Mouse (Mus musculus) left cerebral cortex, postnatal 4 days (tissue): Measurements from ENCODE around the gene Fam19a5. TPM values are rescaled to one million over a fixed set of nuclear protein-coding genes. Genes with fewer than 3 reads are reported as not detected.

Experiments used
- DNase-seq: peaks from one replicate; pipeline ENCODE4 v3.0.0-alpha.2; 2022
- intact Hi-C: fragments of 180-260 bp; cut with DNase I; formaldehyde crosslinking; loops from one replicate; pipeline ENCODE4 v1.15.1; 2025
- total RNA-seq, 2 experiments: library from RNA; stranded (reverse); gene quantifications; 2 replicates each; pipeline ENCODE4 v1.2.3; 2021

Gene Fam19a5
- total RNA-seq, 2 experiments from 2014 or later = 53.0 to 61.5 TPM

DNA sequence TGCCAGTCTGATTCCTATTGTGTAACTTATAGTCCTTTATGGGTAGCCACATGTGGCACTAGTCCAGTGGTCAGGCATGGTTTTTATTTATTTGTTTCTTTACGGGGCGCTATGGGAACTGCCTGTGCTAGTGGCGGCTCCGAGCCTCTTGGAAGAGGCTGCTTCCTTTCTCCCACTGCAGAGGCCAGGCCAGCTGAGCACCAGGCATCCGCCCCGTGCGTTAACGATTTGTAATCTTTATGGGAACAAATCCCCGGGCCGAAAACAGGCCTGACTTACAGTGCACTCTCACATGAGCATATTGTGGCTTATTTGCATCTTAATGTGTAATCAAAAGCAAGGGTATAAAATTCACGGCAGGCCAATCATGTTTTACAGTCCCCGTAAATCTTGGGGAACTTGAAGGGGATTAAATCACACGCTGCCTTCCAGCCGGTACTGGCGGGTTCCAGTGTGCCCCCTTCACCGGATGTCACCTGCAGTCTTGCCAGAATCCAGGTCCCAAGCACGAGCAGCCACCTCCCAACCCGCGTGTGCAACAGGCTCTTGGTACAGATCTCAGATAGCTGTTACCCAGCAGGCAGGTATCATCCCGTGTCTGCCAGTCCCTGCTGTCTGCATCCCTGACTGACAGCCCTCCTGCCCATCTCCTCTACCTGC lies 112.5 kb downstream of the Fam19a5 start:
- intact Hi-C loops = no loop called here
- DNase-seq = no peak

DNA sequence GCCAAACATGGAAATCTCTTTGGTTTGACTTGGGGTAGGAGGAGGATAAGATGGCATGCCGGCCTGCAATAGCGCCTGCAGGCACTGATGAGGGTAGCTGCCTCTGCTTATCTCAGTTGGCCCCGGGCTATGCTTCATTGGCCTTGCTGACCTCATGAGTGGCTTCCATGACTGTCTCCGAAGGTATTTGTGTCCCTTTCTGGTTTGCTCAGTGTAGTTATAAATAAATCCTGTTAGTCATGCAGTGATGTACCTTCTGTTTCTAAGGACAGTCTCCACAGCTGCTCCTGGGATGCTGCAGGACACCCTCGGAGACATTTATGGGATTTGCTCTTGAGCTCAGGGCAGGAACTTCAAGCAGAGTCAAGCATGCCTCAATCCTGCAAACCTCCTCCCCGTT lies 115.6 kb downstream of the Fam19a5 start:
- no peak for DNase-seq
- intact Hi-C loops = no loop called here

- intact Hi-C loops = no loop called here
- DNase-seq = no peak
Observed at GRCm38 (mm10) chr15:87661954-87662353, 117.9 kb downstream of the Fam19a5 start.

DNA sequence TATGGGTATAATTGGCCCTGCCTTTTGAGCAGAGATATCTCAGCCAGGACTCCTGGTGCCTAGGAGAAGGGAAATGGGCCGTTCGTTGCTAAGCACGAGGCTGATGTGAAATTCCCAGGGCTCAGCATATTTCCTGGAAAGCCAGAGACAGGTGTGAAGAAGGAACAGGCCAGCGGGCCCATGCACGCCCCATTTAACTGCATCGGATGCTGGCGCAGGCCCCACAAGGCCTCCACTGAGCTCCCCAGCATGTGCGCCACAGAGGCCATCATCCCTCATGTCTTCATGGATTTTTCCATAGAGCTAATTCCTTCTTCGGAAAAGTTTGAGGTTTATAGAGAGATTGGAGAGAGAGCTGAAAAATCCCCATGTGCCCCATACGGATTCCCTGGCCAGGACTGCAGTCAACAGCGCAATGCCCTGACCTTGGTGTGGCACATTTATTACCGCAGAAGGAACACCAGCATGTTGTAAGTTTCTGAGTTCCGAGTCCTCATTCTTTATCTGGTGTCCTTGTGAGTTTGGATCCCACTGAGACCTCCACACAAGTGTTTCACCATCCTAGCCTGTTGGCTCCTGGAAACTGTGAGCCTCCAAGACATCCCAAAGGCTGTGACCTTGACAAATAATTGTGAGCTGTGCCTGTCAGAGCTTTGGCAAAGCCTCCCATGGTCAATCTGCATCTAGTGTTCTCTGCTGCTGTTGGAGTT lies 122.1 kb downstream of the Fam19a5 start:
- intact Hi-C loops = no loop called here

DNA sequence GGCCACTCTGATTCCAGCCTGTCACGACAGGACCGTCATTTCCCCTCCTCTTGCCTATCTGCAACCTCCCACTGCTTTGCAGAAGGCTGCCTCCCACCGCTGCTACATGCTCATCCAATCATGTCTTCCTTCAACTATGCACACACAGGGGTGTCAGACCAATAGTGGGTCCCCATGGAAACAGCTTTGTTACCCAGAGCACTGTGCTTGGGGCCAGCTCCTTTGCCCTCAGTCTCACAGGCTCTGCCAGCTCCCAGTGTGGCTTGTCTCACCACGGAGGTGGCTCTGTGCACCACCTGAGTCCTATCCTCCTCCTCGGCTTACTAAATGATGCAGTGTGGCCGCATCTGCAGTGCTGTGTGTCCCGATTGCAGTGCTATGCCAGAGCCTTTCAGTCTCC lies 123.3 kb downstream of the Fam19a5 start:
- DNase-seq = no peak

More for the DNA sequence above, 122.1 kb downstream of the Fam19a5 start:
- peak; percentile 48 for DNase-seq

GRCm38 (mm10) chr15:87668112-87668511 lies 124.0 kb downstream of the Fam19a5 start:
- intact Hi-C loops = no loop called here
- DNase-seq = peak; percentile 65

More for the DNA sequence above, 123.3 kb downstream of the Fam19a5 start:
- intact Hi-C loops = no loop called here

DNA sequence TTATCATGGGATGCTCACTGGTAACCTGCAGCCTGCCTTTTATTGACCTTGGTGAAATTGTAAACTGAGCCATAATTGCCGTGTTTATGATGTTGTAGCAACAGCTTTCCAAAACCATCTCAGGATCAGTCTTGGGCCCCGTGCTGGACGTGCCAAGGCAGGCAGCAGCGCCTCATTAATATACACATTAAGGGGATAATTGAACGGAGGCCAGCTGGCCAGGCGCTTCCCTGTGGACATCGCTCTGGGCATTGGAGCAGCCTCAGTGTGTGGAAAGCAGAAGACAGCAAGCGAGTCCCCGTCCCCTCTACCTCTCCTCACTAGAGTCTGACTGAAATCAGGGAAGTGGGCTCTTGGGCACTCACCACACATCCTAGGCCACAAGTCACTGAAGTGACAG lies 127.8 kb downstream of the Fam19a5 start:
- DNase-seq = peak; percentile 67
- intact Hi-C loops = no loop called here

DNA sequence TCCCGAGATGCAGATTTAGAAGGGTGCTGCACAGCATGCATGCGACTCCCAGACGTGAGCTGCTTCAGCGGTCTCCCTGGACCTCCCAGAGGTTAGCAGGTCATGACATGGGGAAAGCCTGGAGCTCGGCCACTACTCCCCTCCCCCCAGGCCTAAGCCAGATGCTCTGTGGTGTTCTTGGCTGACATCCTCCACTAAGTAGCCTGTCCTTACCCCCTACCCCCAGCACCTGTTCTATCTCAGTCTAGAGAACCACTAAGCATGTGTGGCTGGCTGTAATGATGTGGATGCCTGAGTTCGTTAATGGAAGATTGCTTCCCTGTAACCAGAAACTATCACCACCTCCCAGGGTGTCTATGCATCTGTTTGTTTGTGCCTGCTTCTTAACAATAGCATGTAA lies 134.6 kb downstream of the Fam19a5 start:
- intact Hi-C loops = no loop called here
- DNase-seq = peak; percentile 41

DNA sequence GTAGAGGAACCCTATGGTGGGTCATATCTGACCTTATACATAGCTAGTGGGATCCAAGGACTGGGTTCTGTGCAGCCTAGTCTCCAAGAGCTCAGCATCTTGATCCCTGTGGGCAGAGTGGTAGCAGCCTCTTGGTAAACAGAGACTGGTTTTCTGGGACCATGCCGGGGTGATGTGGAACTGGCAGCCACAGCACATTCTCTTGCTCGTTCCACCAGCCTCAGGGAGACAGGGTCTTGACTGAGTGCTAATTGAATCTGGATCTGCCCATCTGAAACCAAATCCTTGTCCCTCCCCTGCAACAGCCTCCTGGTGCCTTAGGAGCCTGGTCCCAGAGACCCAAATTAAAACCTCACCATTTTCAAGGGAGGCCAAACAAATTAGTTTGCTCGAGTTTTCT lies 138.3 kb downstream of the Fam19a5 start:
- intact Hi-C loops = no loop called here
- DNase-seq = no peak

- intact Hi-C loops = no loop called here
- no peak for DNase-seq
Observed at GRCm38 (mm10) chr15:87686415-87687040, 142.4 kb downstream of the Fam19a5 start.

DNA sequence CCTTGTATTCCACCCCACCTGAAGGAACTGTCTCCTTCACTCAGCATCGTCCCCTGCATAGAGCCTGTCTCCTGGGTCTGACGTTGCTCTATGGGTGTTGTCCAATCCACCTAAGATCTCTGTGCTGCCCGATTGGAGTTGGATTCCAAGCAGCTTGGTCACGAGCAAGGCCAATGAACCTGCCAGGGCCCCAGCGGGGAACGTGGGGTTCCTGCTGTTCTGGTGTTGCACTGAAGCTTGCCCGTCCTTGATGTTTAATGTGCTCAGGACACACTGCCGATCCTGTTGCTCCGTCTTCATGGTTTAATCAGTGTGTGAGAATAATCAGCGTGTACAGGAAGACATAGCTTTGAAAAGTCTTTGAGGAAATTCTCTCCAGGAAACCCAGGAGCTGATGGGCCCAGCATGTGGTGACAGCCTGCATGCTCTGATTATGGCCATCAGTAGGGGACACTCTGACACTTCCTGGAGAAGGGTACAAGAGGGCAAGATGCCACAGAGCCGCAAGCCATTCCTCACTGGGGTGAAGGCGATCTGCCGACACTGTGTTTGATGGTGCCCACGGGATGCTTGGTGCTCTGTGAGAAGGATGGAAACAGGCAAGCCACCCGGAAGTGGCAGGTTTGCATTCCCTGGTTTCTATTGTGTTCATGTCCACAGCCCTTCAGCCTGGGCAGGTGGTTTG lies 147.3 kb downstream of the Fam19a5 start:
- intact Hi-C loops = no loop called here

GRCm38 (mm10) chr15:87691958-87692357 lies 147.9 kb downstream of the Fam19a5 start:
- intact Hi-C loops = no loop called here
- no peak for DNase-seq

More for the DNA sequence above, 147.3 kb downstream of the Fam19a5 start:
- DNase-seq = peak; percentile 27

DNA sequence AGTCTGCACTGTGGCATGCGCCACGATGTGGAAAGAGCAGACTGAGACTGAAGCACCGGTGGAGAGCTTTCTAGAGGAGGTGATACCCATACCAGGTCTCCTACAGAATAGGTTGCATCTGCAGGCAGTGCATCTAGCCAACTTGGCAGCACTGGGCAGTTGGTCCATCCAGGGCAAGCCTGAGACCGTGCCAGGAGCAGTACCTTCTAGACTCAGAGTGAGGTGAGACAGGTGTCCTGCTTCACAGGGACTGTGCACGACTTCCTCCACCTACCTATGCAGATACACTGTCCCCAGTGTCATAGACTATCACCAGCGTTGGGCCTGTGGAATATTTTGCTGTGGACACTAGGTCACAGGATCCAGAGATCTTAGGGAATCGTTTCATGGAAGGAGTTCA lies 148.3 kb downstream of the Fam19a5 start:
- DNase-seq = no peak
- intact Hi-C loops = no loop called here

DNA sequence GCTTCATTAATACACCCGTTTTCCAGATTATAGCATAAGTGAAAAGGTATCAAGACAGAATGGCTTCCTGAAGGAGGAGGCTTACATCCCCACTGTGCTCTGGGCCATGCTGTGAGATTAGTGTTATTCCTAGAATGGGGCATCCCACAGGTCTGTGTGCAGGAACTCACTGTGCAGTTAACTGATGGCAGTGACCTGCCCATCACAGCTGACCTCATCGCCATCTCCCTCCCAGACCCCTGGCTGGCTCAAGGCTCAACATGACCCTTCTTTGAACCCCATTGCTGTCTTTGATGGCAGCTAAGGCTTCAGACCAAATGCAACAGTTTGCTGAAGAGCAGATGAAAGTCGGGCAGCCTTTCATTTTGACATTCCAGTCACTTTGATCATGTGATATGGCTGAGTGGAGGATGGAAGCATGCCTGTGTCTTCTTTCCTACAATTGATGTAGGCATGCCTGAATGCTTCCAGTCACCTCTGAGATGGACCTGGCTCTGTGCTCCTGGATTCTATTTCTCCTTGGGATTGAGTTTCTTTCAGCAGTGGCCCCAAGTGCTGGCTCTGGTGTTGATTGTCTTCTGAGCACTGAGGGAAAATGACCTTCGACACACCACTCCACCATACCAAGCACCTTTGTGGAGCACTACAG lies 148.9 kb downstream of the Fam19a5 start:
- intact Hi-C loops = no loop called here
- DNase-seq = no peak

- no peak for DNase-seq
- intact Hi-C loops = no loop called here
Observed at GRCm38 (mm10) chr15:87697433-87697996, 153.4 kb downstream of the Fam19a5 start.

GRCm38 (mm10) chr15:87698562-87699320 lies 154.6 kb downstream of the Fam19a5 start:
- DNase-seq = peak; percentile 77
- intact Hi-C loops = no loop called here

GRCm38 (mm10) chr15:87702821-87703220 lies 158.7 kb downstream of the Fam19a5 start:
- no peak for DNase-seq
- intact Hi-C loops = no loop called here

DNA sequence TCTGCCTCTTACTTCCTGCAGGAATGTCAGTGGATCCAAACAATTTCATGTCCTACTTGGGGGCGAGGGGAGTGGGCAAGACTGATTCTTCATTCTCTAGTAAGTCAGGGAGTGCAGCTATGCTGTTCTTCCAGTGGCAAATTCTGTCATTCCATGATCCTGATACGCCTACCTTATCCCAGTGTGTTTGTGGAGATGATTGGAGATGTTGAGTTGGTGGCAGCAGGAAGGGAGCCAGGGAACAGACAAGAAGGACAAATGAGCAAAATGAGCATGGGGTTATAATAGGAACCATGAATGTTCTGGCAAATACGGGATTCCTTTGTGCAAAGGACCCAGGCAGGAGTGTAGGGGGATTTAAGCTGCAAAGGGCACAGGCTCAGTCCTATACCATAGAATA lies 159.2 kb downstream of the Fam19a5 start:
- intact Hi-C loops = no loop called here
- no peak for DNase-seq

DNA sequence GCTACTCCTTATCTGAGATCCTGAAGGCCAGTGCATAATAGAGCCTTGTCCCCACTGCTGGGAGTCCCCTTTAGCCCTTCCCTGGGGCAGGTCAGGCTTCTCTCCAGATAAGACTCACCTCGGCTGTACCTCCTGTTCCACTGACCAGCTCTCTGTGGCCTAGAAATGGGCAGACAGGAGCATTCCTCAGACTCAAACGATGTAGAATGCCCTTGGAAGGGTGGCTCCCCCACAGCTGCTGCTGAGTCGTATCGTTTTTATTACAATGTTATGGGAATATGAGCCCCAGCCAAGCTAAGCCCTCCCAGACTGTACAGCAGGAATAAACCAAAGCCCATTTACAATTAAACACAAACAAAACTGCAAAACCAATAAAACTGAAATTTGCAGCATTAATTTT lies 167.7 kb downstream of the Fam19a5 start:
- no peak for DNase-seq

DNA sequence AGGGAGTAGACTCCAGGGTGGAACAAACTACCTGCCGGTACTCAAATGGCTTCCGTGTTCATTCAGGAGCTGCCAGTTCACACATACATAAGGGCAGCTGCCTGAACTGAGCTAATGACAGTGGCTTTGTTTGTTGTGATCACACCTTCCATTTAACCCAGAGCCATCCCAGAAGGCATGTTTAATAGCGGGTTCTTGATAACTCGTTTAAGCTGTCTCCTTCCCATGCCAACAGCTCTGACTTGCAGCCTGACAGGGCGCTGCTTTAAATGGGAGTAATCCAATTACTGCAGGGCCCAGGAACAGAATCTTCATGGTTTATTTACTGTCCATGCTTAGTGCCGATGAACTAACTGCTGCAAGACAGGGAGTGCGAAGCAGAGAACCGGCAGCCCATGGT lies 168.1 kb downstream of the Fam19a5 start:
- intact Hi-C loops = no loop called here
- DNase-seq = no peak

More for the DNA sequence above, 167.7 kb downstream of the Fam19a5 start:
- intact Hi-C loops = no loop called here
